Mouse (Mus musculus): ENCODE data around the gene Hsdl1.

Hsdl1 gene

DNA sequence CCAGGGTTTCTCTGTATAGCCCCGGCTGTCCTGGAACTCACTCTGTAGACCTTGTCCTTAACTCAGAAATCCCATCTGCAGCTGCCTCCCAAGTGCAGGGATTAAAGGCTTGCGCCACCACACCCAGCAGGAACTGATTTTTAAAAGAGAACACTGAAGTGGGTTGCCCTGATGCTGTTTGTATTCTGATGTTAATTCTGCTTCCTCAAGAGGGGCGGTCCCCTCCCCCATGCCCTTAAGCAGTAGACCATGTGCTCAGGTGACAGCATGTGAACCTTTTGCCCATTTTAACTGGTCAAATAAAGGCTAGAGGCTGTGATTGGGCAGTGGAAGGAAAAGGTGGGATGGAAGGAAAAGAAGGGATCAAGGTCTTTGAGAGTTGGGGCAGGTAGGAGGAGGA, 59.2 kb downstream of the Hsdl1 start:
- POLR2A ChIA-PET = interaction anchor here in 3 of 4 experiments (0.7 to 3.6 kb wide), 25 partner anchors 8 to 1032 kb away, joined by 3 to 22 read pairs (median 4); partner anchors contain the start of gene Mbtps1 (in 3 of the 3)
- CTCF ChIA-PET = interaction anchor here (0.6 to 4.4 kb wide), 10 partner anchors 11 to 204 kb away, joined by 3 to 17 read pairs (median 5); no protein-coding TSS in a partner anchor

DNA sequence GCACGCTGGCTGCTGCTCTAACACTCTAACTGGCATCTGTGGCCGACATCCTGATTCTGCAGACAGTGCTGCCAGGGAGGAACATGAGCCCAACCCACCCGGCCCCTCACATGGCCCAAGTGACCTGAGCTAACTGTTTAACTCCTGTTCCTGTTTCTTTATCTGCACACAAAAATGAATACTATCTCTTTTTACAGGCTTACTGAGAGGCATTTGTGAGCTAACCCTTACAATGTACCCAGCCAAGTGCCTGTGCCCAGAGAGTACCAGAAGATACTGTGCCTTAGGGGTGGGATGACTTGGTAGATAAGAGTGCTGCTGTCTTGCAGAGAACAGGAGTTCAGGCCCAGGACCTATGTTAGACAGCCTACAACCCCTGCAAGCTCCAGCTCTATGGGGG, 60.0 kb downstream of the Hsdl1 start:
- POLR2A ChIA-PET = interaction anchor here in 3 of 4 experiments (0.6 to 3.1 kb wide), 10 partner anchors 8 to 122 kb away, joined by 3 to 22 read pairs (median 4); partner anchors contain the start of gene Mbtps1 (in 1 of the 3)
- CTCF ChIA-PET = interaction anchor here in 1 of 4 experiments (1.6 kb wide), 1 partner anchor 10 kb away, joined by 4 read pairs; no protein-coding TSS in a partner anchor

DNA sequence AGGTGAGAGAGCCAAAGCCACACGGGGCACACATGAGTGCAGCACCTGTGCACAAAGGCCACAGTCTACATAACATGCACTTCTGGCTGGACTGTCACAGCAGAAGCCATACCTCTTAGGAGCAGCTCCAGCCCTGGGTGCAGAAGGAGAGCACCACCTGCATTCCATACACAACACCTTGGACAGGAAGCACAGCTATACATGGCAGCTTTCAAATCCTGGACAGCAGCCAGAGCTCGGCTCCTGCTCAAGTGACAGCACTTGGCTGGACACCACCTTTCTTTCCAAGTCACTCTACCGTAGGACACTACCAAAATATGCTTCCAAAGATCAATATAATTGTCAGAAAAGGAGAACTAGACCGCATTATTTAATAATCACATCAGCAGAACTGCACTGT, 61.6 kb downstream of the Hsdl1 start:
- ChIA-PET POLR2A (interaction anchor here in 1 of 4 experiments (1.0 kb wide), 1 partner anchor 9 kb away, joined by 3 read pairs; no protein-coding TSS in a partner anchor), CTCF (no interaction called here)

Measured in embryonic stem cell, embryonic (primary cell).